Mouse (Mus musculus) thymus, adult 2 months (tissue): ENCODE data around the gene Mrps31.

Experiments
- CTCF ChIP-seq: fragments of 200-500 bp; IDR thresholded peaks from 2 replicates; pipeline ENCODE4 v1.5.1; 2012; ENCODE audit warnings: mild to moderate bottlenecking, control low read depth, low read length, moderate library complexity, borderline replicate concordance; ENCODE audit not compliant: control insufficient read depth, poor library complexity, insufficient read depth; ENCODE audit errors: extremely low read depth
- POLR2A ChIP-seq: fragments of 200-500 bp; IDR thresholded peaks from 2 replicates; pipeline ENCODE4 v1.6.1; 2012; ENCODE audit warnings: mild to moderate bottlenecking, low read length, control low read depth, moderate library complexity; ENCODE audit not compliant: control insufficient read depth, poor library complexity, insufficient read depth; ENCODE audit errors: extremely low read depth

GRCm38 (mm10) chr8:22410688-22411281 lies 376 bp upstream of the Mrps31 start:
- TF ChIP-seq POLR2A (no peak), CTCF (no peak)
